Mouse (Mus musculus) E14TG2a.4 (cell line): ENCODE results near the gene Stx6.

ENCODE experiments used
- CTCF ChIP-seq: conservative IDR thresholded peaks from 2 replicates; pipeline ENCODE4 v1.5.1; 2014; ENCODE audit warnings: low read length
- NANOG ChIP-seq: IDR thresholded peaks from 2 replicates; pipeline ENCODE4 v1.6.1; 2014; ENCODE audit warnings: borderline replicate concordance, low read length, mixed read lengths

DNA sequence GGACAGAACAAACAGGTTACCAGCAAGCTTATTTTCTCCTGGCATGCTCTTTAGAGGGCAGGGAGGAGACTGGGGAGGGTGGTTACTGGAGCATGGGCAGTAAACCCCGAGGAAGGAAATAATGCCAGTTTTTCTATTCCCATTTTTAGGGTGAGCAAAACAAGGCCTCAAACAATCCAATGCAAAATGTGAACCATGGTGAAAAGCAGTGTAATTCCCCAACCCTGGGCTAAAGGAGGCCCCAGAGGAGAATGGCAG is 83.9 kb downstream of the Stx6 start:
- no peak for TF ChIP-seq CTCF
- no peak for TF ChIP-seq NANOG
